ENCODE assay signal across 8 mouse cellular contexts in genomic region chr11:89186911-89187621, GRCm38 (mm10).
DNase-seq lines count a peak whose midpoint lies in the region; ATAC-seq and TF ChIP-seq lines count a peak whose summit lies in the region.

No protein-coding gene starts in this region.

- H3K4me1 ChIP-seq in forebrain, embryonic 13.5 days: peaks cover 30% of the 10 kb centered on the region
- H3K4me1 ChIP-seq in heart, embryonic 14.5 days (ENCODE audit: control insufficient read depth in 2 of 2, insufficient read depth in 2 of 2, low read length in 2 of 2): peaks cover 22 to 25% of the 10 kb centered on the region in 2 experiments
- H3K4me1 ChIP-seq in kidney, embryonic 16.5 days (ENCODE audit: insufficient read depth, low read length): peaks cover 20% of the 10 kb centered on the region
- H3K4me1 ChIP-seq in liver, adult 2 months (ENCODE audit: control insufficient read depth, insufficient read depth, low read length): no peaks in the 10 kb centered on the region
- H3K4me1 ChIP-seq in neural tube, embryonic 13.5 days (replicated peaks): peaks cover 23% of the 10 kb centered on the region

- TF ChIP-seq POLR2A in liver, adult 2 months (IDR thresholded peaks at IDR 0.05; ENCODE audit: extremely low read depth, insufficient read depth, low read length): no peak

- peak overlapping the region; percentile 43 for H3K4me2 ChIP-seq in forebrain, embryonic 13.5 days
- peak overlapping the region; percentile 61 for H3K4me2 ChIP-seq in heart, embryonic 14.5 days (ENCODE audit: low read length)
- peak overlapping the region; percentile 49 for H3K4me2 ChIP-seq in kidney, embryonic 16.5 days (replicated peaks; ENCODE audit: low read depth, low read length)
- peak overlapping the region; percentile 47 for H3K4me2 ChIP-seq in neural tube, embryonic 13.5 days

- 6% methylated on average over 26 of the region's 26 CpGs for WGBS in forebrain, embryonic 13.5 days
- WGBS in heart, embryonic 14.5 days: 4% methylated on average over 26 of the region's 26 CpGs
- WGBS in kidney, embryonic 16.5 days: 5% methylated on average over 26 of the region's 26 CpGs
- WGBS in liver, adult 2 months: 17% methylated on average over 26 of the region's 26 CpGs
- 7% methylated on average over 26 of the region's 26 CpGs for WGBS in neural tube, embryonic 13.5 days

- H3K4me3 ChIP-seq in forebrain, embryonic 13.5 days: peak overlapping the region; percentile 8; the same call in 1 of the 2 replicates
- H3K4me3 ChIP-seq in heart, embryonic 14.5 days (ENCODE audit: control insufficient read depth in 1 of 2, insufficient read depth in 1 of 2, low read depth in 1 of 2, low read length in 2 of 2): peak overlapping the region; percentile 7 to 23
- peak overlapping the region; percentile 23 for H3K4me3 ChIP-seq in kidney, embryonic 16.5 days (ENCODE audit: low read length)
- no peak overlapping the region for H3K4me3 ChIP-seq in liver, adult 2 months (ENCODE audit: insufficient read depth, low read depth, low read length)
- peak overlapping the region; percentile 22 for H3K4me3 ChIP-seq in neural tube, embryonic 13.5 days

- no peaks in the 10 kb centered on the region for H3K9me3 ChIP-seq in forebrain, embryonic 13.5 days (replicated peaks)
- H3K9me3 ChIP-seq in heart, embryonic 14.5 days (ENCODE audit: control insufficient read depth, low read length): no peaks in the 10 kb centered on the region
- H3K9me3 ChIP-seq in kidney, embryonic 16.5 days (ENCODE audit: low read length): no peaks in the 10 kb centered on the region
- H3K9me3 ChIP-seq in neural tube, embryonic 13.5 days: no peaks in the 10 kb centered on the region

- DNase-seq in thymus, postnatal 4 days: peak; percentile 37
- DNase-seq in thymus, postnatal 36 days: no peak
- peak; percentile 5 for DNase-seq in liver, adult 2 months (ENCODE audit: extremely low read depth, low read depth, low spot score)
- DNase-seq in urinary bladder, postnatal 36 days (ENCODE audit: low spot score in 2 of 2): peak; percentile 74 to 87

- H3K27me3 ChIP-seq in forebrain, embryonic 13.5 days: no peaks in the 10 kb centered on the region
- H3K27me3 ChIP-seq in heart, embryonic 14.5 days (ENCODE audit: control insufficient read depth, insufficient read depth, low read length): no peaks in the 10 kb centered on the region
- peaks cover 7% of the 10 kb centered on the region for H3K27me3 ChIP-seq in kidney, embryonic 16.5 days (ENCODE audit: insufficient read depth, low read length)
- no peaks in the 10 kb centered on the region for H3K27me3 ChIP-seq in liver, adult 2 months (ENCODE audit: control insufficient read depth, insufficient read depth, low read length)
- H3K27me3 ChIP-seq in neural tube, embryonic 13.5 days: peaks cover 13% of the 10 kb centered on the region; the same call in 1 of the 2 replicates

- no peak for TF ChIP-seq CTCF in liver, adult 2 months (IDR thresholded peaks at IDR 0.05; ENCODE audit: low read depth, low read length)

- H3K79me2 ChIP-seq in liver, adult 2 months (ENCODE audit: control insufficient read depth, insufficient read depth, low read length): no peaks in the 10 kb centered on the region

- H3K27ac ChIP-seq in forebrain, embryonic 13.5 days: no peak overlapping the region
- peak overlapping the region; percentile 12 to 76 for H3K27ac ChIP-seq in heart, embryonic 14.5 days (replicated peaks in 1 of 2; ENCODE audit: control insufficient read depth in 1 of 2, insufficient read depth in 1 of 2, low read depth in 2 of 2, low read length in 2 of 2)
- H3K27ac ChIP-seq in kidney, embryonic 16.5 days (ENCODE audit: low read length): peak overlapping the region; percentile 48
- H3K27ac ChIP-seq in liver, adult 2 months (replicated peaks; ENCODE audit: insufficient read depth, low read depth, low read length): no peak overlapping the region
- H3K27ac ChIP-seq in neural tube, embryonic 13.5 days (replicated peaks): no peak overlapping the region

- no peaks in the 10 kb centered on the region for H3K36me3 ChIP-seq in forebrain, embryonic 13.5 days (ENCODE audit: poor library complexity, severe bottlenecking)
- H3K36me3 ChIP-seq in heart, embryonic 14.5 days (ENCODE audit: control insufficient read depth, insufficient read depth, low read length): no peaks in the 10 kb centered on the region
- H3K36me3 ChIP-seq in kidney, embryonic 16.5 days (ENCODE audit: insufficient read depth, low read length): no peaks in the 10 kb centered on the region
- H3K36me3 ChIP-seq in liver, adult 2 months (ENCODE audit: control insufficient read depth, insufficient read depth, low read length): no peaks in the 10 kb centered on the region
- H3K36me3 ChIP-seq in neural tube, embryonic 13.5 days: no peaks in the 10 kb centered on the region

- no peak overlapping the region for H3K9ac ChIP-seq in forebrain, embryonic 13.5 days
- 0 out of 2 replicates have a peak overlapping the region, but pooled peaks have one; percentile 30 for H3K9ac ChIP-seq in heart, embryonic 14.5 days (ENCODE audit: low read length)
- peak overlapping the region; percentile 35; the same call in 1 of the 2 replicates for H3K9ac ChIP-seq in kidney, embryonic 16.5 days (replicated peaks; ENCODE audit: low read length)
- no peak overlapping the region for H3K9ac ChIP-seq in liver, adult 2 months (ENCODE audit: low read depth, low read length)
- 0 out of 2 replicates have a peak overlapping the region, but pooled peaks have one; percentile 43 for H3K9ac ChIP-seq in neural tube, embryonic 13.5 days

- ATAC-seq in forebrain, embryonic 13.5 days: peak; percentile 81
- ATAC-seq in heart, embryonic 14.5 days (ENCODE audit: insufficient number of reproducible peaks, insufficient read depth, low FRiP score, low read depth): peak; percentile 84
- ATAC-seq in kidney, embryonic 16.5 days (ENCODE audit: low FRiP score, low TSS enrichment): peak; percentile 96
- ATAC-seq in neural tube, embryonic 13.5 days (ENCODE audit: low read depth): peak; percentile 83; the same call in 1 of the 2 replicates

Comparison
In these comparisons a context has a peak if more than half of its experiments do, and no peak if none do; other contexts are left out.
1. DNase-seq: peak in thymus, postnatal 4 days (single experiment), liver, adult 2 months (single experiment) and urinary bladder, postnatal 36 days (2 of 2); none in thymus, postnatal 36 days (0 of 2).
2. H3K27ac ChIP-seq: peak in heart, embryonic 14.5 days (2 of 2) and kidney, embryonic 16.5 days (single experiment); none in forebrain, embryonic 13.5 days (single experiment), liver, adult 2 months (single experiment) and neural tube, embryonic 13.5 days (single experiment).
3. H3K9ac ChIP-seq: peak in heart, embryonic 14.5 days (single experiment), kidney, embryonic 16.5 days (single experiment) and neural tube, embryonic 13.5 days (single experiment); none in forebrain, embryonic 13.5 days (single experiment) and liver, adult 2 months (single experiment).
4. Peak in every context shown above with its lines, with median percentiles within 50 percentile points of each other: ATAC-seq and H3K4me2 ChIP-seq.